Mouse (Mus musculus) heart, adult 2 months (tissue): ENCODE data around the gene Ddx25.

Source experiments
- CTCF ChIP-seq: fragments of 200-600 bp; IDR thresholded peaks from 2 replicates; pipeline ENCODE4 v1.8.1; 2022; ENCODE audit warnings: antibody characterized with exemption, mild to moderate bottlenecking, moderate library complexity
- EP300 ChIP-seq: fragments of 200-500 bp; IDR thresholded peaks from 2 replicates; pipeline ENCODE4 v1.6.1; 2011; ENCODE audit warnings: low read depth, low read length, control low read depth; ENCODE audit not compliant: insufficient read depth
- POLR2A ChIP-seq: fragments of 200-500 bp; IDR thresholded peaks from 2 replicates; pipeline ENCODE4 v1.6.1; 2011; ENCODE audit warnings: mild to moderate bottlenecking, low read depth, low read length, control low read depth; ENCODE audit not compliant: insufficient read depth

DNA sequence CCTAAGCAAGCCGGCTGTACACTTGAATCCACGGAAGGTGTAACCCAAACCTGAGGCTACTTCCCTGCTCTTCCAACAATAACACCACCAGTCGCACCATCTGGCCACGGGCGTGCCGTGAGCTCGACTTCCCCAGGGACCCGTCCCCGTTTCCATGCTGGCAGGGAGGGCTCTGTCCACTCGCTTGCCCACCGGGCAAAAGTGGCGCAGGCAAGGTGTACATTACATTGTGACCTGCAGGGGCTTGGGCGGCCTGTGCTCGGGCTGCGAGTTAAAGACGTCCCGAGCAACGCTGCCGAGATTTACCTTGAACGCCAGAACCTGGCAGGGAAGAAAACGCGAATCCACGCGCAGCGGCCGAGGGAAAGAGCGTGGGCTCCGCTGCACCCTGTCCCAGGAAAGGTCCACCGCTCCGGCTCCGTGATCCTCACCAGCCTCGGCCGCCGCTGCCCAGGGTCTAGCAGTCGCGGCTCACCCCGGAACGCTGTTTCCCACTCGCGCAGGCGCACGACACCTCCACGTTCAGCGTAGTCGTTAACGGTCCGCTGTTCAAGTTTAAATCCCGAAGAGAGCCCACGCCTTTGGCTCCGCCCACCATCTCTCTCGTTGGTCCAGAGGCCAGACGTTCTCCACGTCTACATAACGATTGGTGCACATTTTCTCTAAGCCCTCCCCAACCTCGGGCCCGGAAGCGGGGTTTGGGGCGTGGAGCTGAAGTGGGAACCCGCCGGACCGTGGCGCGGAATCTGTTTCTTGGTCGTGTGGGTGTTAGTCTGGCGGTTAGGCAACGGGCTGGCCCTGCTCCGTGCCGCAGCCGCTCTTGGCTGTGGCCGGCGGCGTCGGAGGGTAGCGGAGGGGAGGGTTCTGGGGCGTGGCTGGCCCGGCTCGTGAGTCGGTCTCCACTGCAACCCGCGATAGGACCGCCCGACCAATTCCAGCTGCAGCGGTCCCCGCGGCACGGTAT is 11.5 kb upstream of the Ddx25 start, which contains the start of the genes Pate2 and Hyls1:
- TF ChIP-seq CTCF: peak; percentile 44
- peak; percentile 88 for TF ChIP-seq POLR2A
- TF ChIP-seq EP300: 0 out of 2 replicates have a peak, but pooled peaks have one; percentile 48
